Mouse (Mus musculus) gonadal fat pad, adult 2 months (tissue): Measurements from ENCODE around the gene Arsg. TPM values are rescaled to one million over a fixed set of nuclear protein-coding genes. Genes with fewer than 3 reads are reported as not detected.

Experiments used
- DNase-seq: peaks from one replicate; pipeline ENCODE4 v3.0.0-alpha.2; 2012; ENCODE audit warnings: low read depth
- polyA plus RNA-seq: library from polyadenylated mRNA; depleted of rRNA; stranded (reverse); fragments of >200 nt; gene quantifications from 2 replicates; pipeline ENCODE4 v1.2.3, GENCODE M21; 2012

Gene Arsg
- polyA plus RNA-seq, 1 experiment: 8.8 TPM

DNA sequence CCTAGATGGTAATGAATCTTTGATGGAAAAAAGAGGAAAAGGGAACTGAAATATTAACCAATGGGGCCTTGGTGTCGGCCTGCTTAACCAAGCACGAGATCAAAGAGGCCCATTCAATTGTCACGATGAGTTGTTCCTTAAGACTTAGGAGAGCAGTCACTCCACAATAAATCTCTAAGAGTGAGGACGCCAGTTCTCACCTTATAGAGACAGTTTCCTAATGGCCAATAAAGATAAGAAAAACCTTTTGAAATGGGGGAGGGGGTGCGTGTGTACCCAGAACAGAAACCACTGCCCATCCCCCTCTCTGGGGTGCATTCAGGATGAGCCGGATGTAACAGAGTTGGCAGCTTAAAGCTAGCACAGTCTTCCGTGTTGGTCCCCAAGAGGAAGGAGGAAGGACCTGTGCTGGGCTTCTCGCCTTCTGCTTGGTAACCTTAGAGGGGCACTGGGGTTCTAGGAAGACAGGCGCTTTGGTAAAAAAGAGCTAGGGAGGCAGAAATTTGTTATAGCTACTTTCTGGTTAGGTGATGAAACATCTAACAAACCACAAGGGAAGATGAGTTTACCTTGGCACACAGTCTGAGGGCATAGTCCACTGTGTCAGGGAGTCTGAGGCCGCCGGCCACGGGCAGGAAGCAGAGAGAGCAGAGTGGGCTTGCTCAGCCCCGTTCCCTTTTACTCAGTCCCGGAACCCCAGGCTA, 22.7 kb downstream of the Arsg start:
- DNase-seq: no peak

DNA sequence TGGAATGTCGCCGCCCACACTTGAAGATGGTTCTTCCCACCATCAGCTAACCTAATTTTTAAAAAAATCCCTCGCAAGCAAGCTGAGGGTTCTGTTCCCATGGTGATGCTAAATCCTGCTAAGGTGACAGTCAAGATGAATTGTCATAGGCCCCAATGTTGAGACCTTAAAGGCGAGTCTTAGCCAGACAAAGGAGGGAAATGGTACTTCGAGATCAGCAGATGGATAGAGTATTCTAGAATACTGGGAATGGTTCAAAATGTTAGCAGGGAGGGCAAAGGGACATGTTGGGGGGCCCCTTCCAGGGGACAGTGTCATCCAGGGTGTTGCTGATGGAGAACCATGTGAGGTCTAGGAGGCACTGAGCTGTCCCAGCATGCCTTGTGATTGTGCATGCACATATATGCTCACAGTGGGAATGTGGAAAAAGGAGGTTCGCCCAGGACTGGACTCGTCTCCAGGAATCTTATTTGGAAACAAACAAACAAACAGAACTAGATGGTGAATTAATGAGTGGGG, 23.4 kb downstream of the Arsg start:
- no peak for DNase-seq

DNA sequence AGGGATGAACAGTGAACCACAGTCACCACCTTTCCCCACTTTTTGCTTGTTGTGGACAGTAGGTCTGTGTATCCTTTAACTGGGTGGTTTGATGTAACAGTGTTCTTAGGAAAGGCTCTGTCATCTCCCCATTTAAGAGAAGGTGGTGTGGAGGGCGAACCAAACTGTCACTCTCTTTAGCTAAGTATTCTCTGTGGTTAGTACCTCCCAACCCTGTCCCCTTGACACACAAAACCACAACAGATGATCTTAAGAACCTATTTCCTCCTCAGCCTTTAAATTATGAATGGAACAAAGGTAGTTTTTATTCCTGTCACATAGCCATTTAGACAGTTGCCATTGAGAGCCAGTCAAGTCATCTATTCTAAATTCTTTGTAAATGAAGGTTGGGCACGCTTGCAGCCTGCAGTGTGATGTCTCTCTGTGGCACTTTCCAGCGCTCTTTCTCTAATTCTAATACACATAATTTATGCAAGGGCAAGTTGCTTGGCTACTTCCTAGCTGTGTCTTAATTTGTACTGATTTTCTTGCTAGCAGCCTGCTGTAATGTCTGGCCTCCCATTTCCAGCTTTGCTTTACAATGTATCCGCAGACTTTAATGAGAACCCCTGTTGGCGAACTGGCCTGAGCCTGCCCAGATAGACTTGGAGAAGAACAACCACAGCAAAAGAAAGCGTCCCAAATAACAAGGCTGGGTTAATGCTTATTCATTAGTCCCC, 24.0 kb downstream of the Arsg start:
- DNase-seq: no peak

DNA sequence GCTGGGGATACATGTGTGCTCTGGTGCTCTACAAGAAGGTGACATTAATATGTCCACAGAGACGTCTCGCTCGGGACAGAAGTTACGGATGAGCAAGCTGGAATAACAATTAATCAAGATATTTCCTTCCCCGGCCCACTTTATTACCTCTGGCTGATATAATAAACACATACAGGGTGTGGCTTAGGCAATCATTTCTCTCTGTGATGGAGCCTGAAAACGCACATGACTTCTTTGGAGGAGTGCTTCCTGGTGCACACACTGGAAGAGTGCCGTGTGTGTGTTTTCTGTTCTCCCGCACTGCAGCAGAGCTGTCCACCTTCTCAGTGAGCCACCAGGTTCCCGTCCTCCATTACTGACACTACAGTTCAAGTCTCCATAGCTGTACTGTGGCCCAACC, 24.8 kb downstream of the Arsg start:
- no peak for DNase-seq

GRCm38 (mm10) chr11:109500206-109500605, 27.0 kb downstream of the Arsg start:
- DNase-seq: no peak

GRCm38 (mm10) chr11:109504977-109505376, 31.8 kb downstream of the Arsg start:
- no peak for DNase-seq

DNA sequence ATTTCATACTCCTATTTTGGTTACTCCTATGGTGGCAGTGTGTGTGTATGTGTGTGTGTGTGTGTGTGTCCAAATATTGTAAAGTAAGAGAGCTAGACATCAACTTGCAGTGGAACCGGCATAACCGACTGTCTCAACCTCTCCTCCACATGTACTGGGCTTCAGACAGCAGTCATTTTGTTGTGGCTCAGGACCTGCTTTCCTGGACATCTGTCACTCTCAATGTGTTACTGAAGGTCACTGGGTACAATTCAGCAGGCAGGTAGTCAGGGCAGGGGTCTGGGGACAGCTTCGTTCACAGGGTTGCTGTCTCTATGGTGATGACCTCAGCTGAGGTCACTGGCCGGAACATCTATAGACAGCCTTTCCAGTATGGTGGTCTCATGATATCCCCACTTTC, 32.6 kb downstream of the Arsg start:
- no peak for DNase-seq

DNA sequence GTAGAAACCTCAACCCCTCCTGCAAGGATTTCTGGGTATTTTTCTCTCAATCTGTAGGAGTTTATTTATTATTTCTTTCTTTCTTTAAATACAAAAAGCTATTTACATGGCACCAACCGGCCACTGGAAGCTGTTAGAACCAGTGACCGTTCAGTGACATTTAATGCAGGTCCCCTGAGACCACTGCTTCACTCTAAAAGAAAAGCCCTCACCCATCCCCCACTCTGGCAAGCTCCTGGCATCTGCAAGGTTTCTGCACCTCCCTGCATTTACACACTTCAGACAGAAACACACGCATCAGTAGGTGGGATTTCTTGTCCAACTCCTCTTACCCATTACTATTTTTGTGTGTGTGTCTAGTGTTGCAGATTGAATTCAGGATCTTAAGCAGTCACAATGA, 33.9 kb downstream of the Arsg start:
- no peak for DNase-seq

DNA sequence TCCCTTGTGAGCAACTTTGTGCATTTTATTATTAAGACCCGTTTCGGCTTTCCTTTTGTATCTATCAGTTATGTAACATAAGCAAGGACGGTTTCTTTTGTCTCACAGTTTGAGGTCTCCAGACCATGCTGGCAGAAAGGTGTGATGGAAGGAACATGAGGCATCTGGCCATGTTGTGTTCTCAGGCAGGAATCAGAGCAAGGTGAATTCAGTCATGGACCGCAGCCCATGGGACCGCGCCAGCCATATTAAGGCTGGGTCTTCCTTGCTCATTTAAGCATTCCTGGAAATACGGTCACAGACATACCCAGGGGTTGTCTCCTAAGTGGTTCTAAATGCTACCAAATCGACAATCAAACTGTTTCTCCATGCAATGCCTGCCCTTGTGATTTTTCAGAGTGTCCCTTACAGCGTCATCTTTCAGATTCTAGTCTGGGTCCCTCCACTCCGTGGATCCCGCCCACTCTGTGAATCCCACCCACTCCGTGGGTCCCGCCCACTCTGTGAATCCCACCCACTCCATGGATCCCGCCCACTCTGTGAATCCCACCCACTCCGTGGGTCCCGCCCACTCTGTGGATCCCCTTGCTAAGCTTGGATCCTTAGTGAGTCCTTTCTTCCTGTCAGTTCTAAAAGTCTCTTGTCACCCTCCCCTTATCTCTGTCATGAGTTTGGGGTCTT, 40.0 kb downstream of the Arsg start:
- no peak for DNase-seq

DNA sequence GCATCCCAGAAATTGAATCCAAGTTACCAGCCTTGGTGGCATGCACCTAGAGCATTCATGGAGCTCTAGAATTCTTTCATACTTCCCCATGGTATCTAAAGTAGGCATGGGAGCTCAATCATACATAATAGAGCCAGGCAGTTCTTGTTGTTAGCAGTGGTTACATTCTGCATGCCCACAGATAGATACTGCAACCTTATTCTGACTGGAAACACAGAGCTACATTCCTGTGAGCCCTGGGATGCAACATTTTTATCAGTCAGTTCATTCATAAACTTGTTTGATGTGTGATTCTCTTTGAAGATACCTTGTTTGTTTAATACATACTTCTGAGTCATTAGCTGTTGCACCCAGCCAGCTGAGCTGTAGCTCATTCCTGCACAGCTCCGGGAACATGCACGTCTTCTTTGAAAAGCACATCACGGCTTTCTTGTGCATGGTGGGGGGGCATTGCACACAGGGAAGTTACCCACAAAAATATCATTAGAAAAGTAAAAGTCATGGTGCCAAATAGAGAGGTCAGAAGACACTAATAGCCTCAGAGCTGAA, 41.0 kb downstream of the Arsg start:
- no peak for DNase-seq

GRCm38 (mm10) chr11:109517330-109517729, 44.2 kb downstream of the Arsg start:
- DNase-seq: no peak

GRCm38 (mm10) chr11:109517816-109518215, 44.6 kb downstream of the Arsg start:
- DNase-seq: no peak

GRCm38 (mm10) chr11:109520958-109521357, 47.8 kb downstream of the Arsg start:
- DNase-seq: no peak

GRCm38 (mm10) chr11:109524869-109525268, 51.7 kb downstream of the Arsg start:
- no peak for DNase-seq

DNA sequence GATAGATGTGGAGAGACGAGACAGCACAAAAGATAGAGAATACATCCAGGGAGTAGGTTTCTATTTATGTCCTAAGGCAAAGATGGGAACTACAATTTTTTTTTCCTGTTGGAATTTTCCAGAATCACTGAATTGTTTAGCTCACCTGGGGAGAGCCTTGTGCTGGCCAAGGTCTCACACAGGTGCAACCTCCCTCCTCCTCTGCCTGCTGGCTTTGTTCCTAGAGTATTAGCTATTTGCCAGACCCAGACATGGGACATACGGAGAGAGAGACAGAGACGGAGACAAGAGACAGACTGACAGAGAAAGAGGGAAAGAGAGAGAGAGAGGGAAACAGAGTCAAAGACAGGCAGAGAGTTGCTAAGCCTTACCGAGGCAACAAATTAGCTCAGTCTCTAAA, 52.4 kb downstream of the Arsg start:
- DNase-seq: no peak

DNA sequence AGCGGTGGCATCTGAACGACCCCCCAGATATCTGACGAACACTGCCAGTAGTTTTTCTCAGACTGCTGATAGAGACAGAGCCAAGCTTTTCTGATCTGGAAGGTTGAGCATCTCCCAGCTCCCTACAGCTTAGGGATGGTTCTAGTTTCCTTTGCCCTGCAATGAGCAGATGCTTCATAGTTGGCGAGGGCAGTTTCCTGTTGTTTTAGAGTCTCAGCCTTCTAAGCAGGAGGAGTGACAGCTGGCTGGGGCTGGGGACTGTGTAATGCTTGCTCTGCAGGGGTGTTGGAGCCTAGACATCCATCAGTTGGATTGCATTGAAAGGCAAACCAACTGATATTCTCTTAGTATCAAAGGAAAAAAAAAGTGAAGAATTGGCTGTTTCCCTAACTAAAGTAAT, 56.9 kb downstream of the Arsg start:
- DNase-seq: no peak

DNA sequence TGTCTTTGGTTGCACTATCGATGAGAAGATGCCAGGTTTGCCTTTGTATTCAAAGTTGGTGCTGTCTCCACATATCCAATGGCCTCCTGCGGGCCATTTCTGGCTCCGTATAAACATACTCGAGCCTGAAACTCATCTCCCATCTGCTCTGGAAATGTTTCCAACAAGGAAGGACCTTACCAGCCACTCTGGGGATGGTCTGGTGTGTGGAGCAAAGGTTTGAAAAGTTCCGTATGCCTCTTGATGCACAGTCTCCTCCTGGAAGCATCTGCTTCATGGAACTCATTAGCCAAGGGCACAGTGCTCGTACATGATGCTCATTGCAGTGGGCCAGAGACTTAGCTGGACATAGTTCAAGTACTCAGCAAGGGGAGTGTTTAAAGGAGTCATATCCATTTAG, 62.8 kb downstream of the Arsg start:
- no peak for DNase-seq

DNA sequence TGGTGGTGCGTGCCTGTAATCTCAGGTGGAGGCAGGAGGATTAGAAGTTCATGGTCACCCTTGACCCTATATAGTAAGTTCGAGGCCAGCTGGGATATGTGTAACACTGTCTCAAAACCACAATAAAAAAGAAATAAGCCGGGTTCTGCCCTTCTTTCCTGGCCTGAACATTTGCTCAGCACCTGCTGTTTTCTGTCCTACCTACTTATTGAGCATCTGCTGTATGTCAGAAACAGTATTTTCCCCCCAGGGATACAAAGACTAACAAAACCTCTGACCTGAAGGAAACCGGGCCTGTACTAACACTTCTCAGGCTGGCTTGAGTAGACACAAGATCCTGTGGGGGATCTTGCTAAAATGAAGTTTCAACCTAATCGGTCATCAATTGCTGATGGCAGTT, 63.8 kb downstream of the Arsg start:
- DNase-seq: no peak

DNA sequence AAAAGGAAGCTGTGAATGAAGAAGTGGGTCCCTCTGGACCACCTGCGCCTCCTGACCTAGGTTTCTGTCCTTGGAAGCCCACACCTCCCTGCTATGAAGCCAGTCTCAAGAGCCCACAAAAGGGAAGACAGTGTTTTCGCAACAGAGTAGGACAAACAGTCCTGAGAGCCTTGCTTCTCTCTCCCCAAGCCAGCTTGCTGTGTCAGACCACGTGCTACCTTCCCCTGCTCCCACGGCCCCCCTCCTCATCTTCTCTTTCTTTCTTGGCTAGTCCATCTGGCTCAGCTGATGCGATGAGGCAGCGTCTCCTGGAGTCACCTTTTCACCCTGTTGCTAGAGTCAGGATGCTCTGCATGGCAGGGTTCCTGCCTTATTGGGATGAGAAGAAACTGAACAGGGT, 66.1 kb downstream of the Arsg start:
- DNase-seq: no peak

- DNase-seq: no peak
These were observed 70.3 kb downstream of the Arsg start for GRCm38 (mm10) chr11:109543466-109543865.

- DNase-seq: no peak
These were observed 71.3 kb downstream of the Arsg start for GRCm38 (mm10) chr11:109544432-109544831.

- DNase-seq: no peak
These were observed 72.1 kb downstream of the Arsg start for GRCm38 (mm10) chr11:109545265-109545664.
